Mouse (Mus musculus) embryonic facial prominence, embryonic 13.5 days (tissue): ENCODE measurements around the gene Msx2. TPM values are rescaled to one million over a fixed set of nuclear protein-coding genes. Genes with fewer than 3 reads are reported as not detected.

Source experiments
- ATAC-seq: fragments of 200-750 bp; cut with Nextera tagmentation; 2 replicates; pipeline ENCODE4 v1.8.0; 2017; ENCODE audit warnings: low read depth; ENCODE audit not compliant: insufficient number of reproducible peaks, insufficient read depth, low FRiP score, low TSS enrichment
- H3K27ac ChIP-seq: fragments of 300-500 bp; sonication (generic); 2 replicates; pipeline ENCODE4 v1.5.1; 2015; ENCODE audit warnings: moderate library complexity, mild to moderate bottlenecking, inconsistent platforms
- H3K27me3 ChIP-seq: fragments of 300-500 bp; sonication (generic); 2 replicates; pipeline ENCODE4 v1.6.1; 2015; ENCODE audit warnings: mild to moderate bottlenecking, inconsistent platforms
- H3K36me3 ChIP-seq: fragments of 300-500 bp; sonication (generic); 2 replicates; pipeline ENCODE4 v1.6.1; 2015; ENCODE audit warnings: mild to moderate bottlenecking, inconsistent platforms
- H3K4me1 ChIP-seq: fragments of 300-500 bp; sonication (generic); 2 replicates; pipeline ENCODE4 v1.6.1; 2015; ENCODE audit warnings: inconsistent platforms
- H3K4me2 ChIP-seq: fragments of 300-500 bp; sonication (generic); 2 replicates; pipeline ENCODE4 v1.6.1; 2015; ENCODE audit warnings: moderate library complexity, mild to moderate bottlenecking, inconsistent platforms
- H3K4me3 ChIP-seq: fragments of 300-500 bp; sonication (generic); 2 replicates; pipeline ENCODE4 v1.5.1; 2015; ENCODE audit warnings: mild to moderate bottlenecking, inconsistent platforms
- H3K9ac ChIP-seq: fragments of 300-500 bp; sonication (generic); 2 replicates; pipeline ENCODE4 v1.6.1; 2015; ENCODE audit warnings: mild to moderate bottlenecking, inconsistent platforms
- H3K9me3 ChIP-seq: fragments of 300-500 bp; sonication (generic); 2 replicates; pipeline ENCODE4 v1.6.1; 2016; ENCODE audit warnings: inconsistent platforms
- WGBS: fragments of 180-500 bp; shearing (Covaris S2); methylation state at CpG from one replicate; pipeline ENCODE4 v1.1.7; 2015; ENCODE audit warnings: mixed read lengths; 5-methylcytosine and 5-hydroxymethylcytosine counted together
- polyA plus RNA-seq: library from polyadenylated mRNA; unstranded; fragments of >200 nt; fragmentation: Nextera tagmentation; extraction: Ambion mirVana; gene quantifications from 2 replicates; pipeline ENCODE4 v1.2.1, GENCODE M21; 2015

Msx2 gene
- polyA plus RNA-seq = 31.7 and 41.1 TPM in 2 replicates

GRCm38 (mm10) chr13:53472614-53473124, at the start of gene Msx2:
TSS of gene Msx2 (minus strand) at chr13:53473074.
- H3K27ac ChIP-seq = peak within 1 kb of the TSS; percentile 88
- H3K4me1 ChIP-seq = peaks cover 50% of the 10 kb centered on the region
- H3K4me2 ChIP-seq = peak within 1 kb of the TSS; percentile 86
- peak within 1 kb of the TSS; percentile 93 for H3K9ac ChIP-seq
- H3K4me3 ChIP-seq = peak within 1 kb of the TSS; percentile 72
- H3K36me3 ChIP-seq = no peaks in the 10 kb centered on the region
- H3K27me3 ChIP-seq = peaks cover 75% of the 10 kb centered on the region
- whole genome bisulfite sequencing = under 1% methylated on average over 38 of the region's 38 CpGs
- H3K9me3 ChIP-seq = no peaks in the 10 kb centered on the region
- ATAC-seq = peak; percentile 83

- peaks cover under 1% of the 10 kb centered on the region; the same call in 1 of the 2 replicates for H3K9me3 ChIP-seq
- H3K27ac ChIP-seq = no peak overlapping the region
- no peaks in the 10 kb centered on the region for H3K36me3 ChIP-seq
- 0 out of 2 replicates have a peak, but pooled peaks cover 3% of the 10 kb centered on the region for H3K27me3 ChIP-seq
- no peak overlapping the region for H3K9ac ChIP-seq
- no peak overlapping the region for H3K4me3 ChIP-seq
- no peak overlapping the region for H3K4me2 ChIP-seq
- WGBS = 50% methylated on average over 3 of the region's 3 CpGs
- no peak for ATAC-seq
- H3K4me1 ChIP-seq = peaks cover 29% of the 10 kb centered on the region
Measured at GRCm38 (mm10) chr13:53521468-53521867, 48.6 kb upstream of the Msx2 start.

GRCm38 (mm10) chr13:53520343-53520937, 47.6 kb upstream of the Msx2 start:
- no peak overlapping the region for H3K27ac ChIP-seq
- 17% methylated on average over 12 of the region's 12 CpGs for WGBS
- no peak overlapping the region for H3K9ac ChIP-seq
- 0 out of 2 replicates have a peak, but pooled peaks cover 3% of the 10 kb centered on the region for H3K27me3 ChIP-seq
- ATAC-seq = no peak
- H3K4me2 ChIP-seq = peak overlapping the region; percentile 19
- no peak overlapping the region for H3K4me3 ChIP-seq
- peaks cover 9% of the 10 kb centered on the region for H3K9me3 ChIP-seq
- no peaks in the 10 kb centered on the region for H3K36me3 ChIP-seq
- peaks cover 29% of the 10 kb centered on the region for H3K4me1 ChIP-seq

GRCm38 (mm10) chr13:53519727-53520126, 46.9 kb upstream of the Msx2 start:
- WGBS = 46% methylated on average over 8 of the region's 8 CpGs

GRCm38 (mm10) chr13:53518306-53518705, 45.4 kb upstream of the Msx2 start:
- peaks cover 23% of the 10 kb centered on the region for H3K4me1 ChIP-seq
- no peak overlapping the region for H3K4me2 ChIP-seq
- H3K4me3 ChIP-seq = no peak overlapping the region
- H3K27ac ChIP-seq = no peak overlapping the region
- no peaks in the 10 kb centered on the region for H3K36me3 ChIP-seq
- H3K27me3 ChIP-seq = 0 out of 2 replicates have a peak, but pooled peaks cover 3% of the 10 kb centered on the region
- 61% methylated on average over 4 of the region's 4 CpGs for WGBS
- H3K9ac ChIP-seq = no peak overlapping the region
- no peak for ATAC-seq
- H3K9me3 ChIP-seq = peaks cover 10% of the 10 kb centered on the region

More at GRCm38 (mm10) chr13:53519727-53520126, 46.9 kb upstream of the Msx2 start:
- Histone ChIP-seq H3K9ac (no peak overlapping the region), H3K36me3 (no peaks in the 10 kb centered on the region), H3K27me3 (0 out of 2 replicates have a peak, but pooled peaks cover 3% of the 10 kb centered on the region), H3K4me2 (no peak overlapping the region), H3K9me3 (peaks cover 10% of the 10 kb centered on the region), H3K27ac (no peak overlapping the region), H3K4me3 (no peak overlapping the region), H3K4me1 (peaks cover 26% of the 10 kb centered on the region)
- no peak for ATAC-seq

GRCm38 (mm10) chr13:53514574-53514973, 41.7 kb upstream of the Msx2 start:
- no peak overlapping the region for H3K4me2 ChIP-seq
- peaks cover 10% of the 10 kb centered on the region for H3K9me3 ChIP-seq
- ATAC-seq = no peak
- no peaks in the 10 kb centered on the region for H3K36me3 ChIP-seq
- H3K27me3 ChIP-seq = no peaks in the 10 kb centered on the region
- no peak overlapping the region for H3K9ac ChIP-seq
- no peak overlapping the region for H3K4me3 ChIP-seq
- peaks cover under 1% of the 10 kb centered on the region for H3K4me1 ChIP-seq
- no peak overlapping the region for H3K27ac ChIP-seq

GRCm38 (mm10) chr13:53511366-53511765, 38.5 kb upstream of the Msx2 start:
- WGBS = 66% methylated on average over 2 of the region's 2 CpGs
- Histone ChIP-seq H3K9ac (no peak overlapping the region), H3K9me3 (peaks cover 9% of the 10 kb centered on the region)

GRCm38 (mm10) chr13:53502406-53502805, 29.5 kb upstream of the Msx2 start:
- Histone ChIP-seq H3K27me3 (peaks cover 4% of the 10 kb centered on the region; the same call in 1 of the 2 replicates), H3K4me3 (no peak overlapping the region), H3K9ac (no peak overlapping the region), H3K9me3 (no peaks in the 10 kb centered on the region), H3K27ac (no peak overlapping the region), H3K36me3 (no peaks in the 10 kb centered on the region), H3K4me2 (no peak overlapping the region), H3K4me1 (0 out of 2 replicates have a peak, but pooled peaks cover 6% of the 10 kb centered on the region)
- ATAC-seq = no peak
- 37% methylated on average over 6 of the region's 6 CpGs for WGBS

More at GRCm38 (mm10) chr13:53511366-53511765, 38.5 kb upstream of the Msx2 start:
- no peaks in the 10 kb centered on the region for H3K27me3 ChIP-seq
- H3K4me3 ChIP-seq = no peak overlapping the region
- H3K4me1 ChIP-seq = no peaks in the 10 kb centered on the region
- no peak overlapping the region for H3K4me2 ChIP-seq
- ATAC-seq = no peak
- H3K36me3 ChIP-seq = no peaks in the 10 kb centered on the region
- H3K27ac ChIP-seq = no peak overlapping the region

GRCm38 (mm10) chr13:53501561-53502253, 28.8 kb upstream of the Msx2 start:
- Histone ChIP-seq H3K36me3 (no peaks in the 10 kb centered on the region), H3K4me3 (no peak overlapping the region), H3K4me2 (no peak overlapping the region), H3K9ac (no peak overlapping the region), H3K4me1 (0 out of 2 replicates have a peak, but pooled peaks cover 6% of the 10 kb centered on the region), H3K27me3 (peaks cover 4% of the 10 kb centered on the region; the same call in 1 of the 2 replicates), H3K27ac (no peak overlapping the region), H3K9me3 (no peaks in the 10 kb centered on the region)
- no peak for ATAC-seq
- WGBS = 27% methylated on average over 10 of the region's 10 CpGs

GRCm38 (mm10) chr13:53501057-53501456, 28.2 kb upstream of the Msx2 start:
- H3K27me3 ChIP-seq = peaks cover 4% of the 10 kb centered on the region; the same call in 1 of the 2 replicates

GRCm38 (mm10) chr13:53486512-53486911, 13.6 kb upstream of the Msx2 start:
- H3K4me1 ChIP-seq = peaks cover 24% of the 10 kb centered on the region
- no peaks in the 10 kb centered on the region for H3K36me3 ChIP-seq
- WGBS = 68% methylated on average over 4 of the region's 4 CpGs
- no peaks in the 10 kb centered on the region for H3K27me3 ChIP-seq
- H3K9ac ChIP-seq = no peak overlapping the region
- H3K9me3 ChIP-seq = no peaks in the 10 kb centered on the region; the same call in 1 of the 2 replicates
- peak overlapping the region; percentile 31; the same call in 1 of the 2 replicates for H3K4me2 ChIP-seq
- no peak overlapping the region for H3K4me3 ChIP-seq
- ATAC-seq = no peak
- H3K27ac ChIP-seq = 0 out of 2 replicates have a peak overlapping the region, but pooled peaks have one; percentile 52

More at GRCm38 (mm10) chr13:53501057-53501456, 28.2 kb upstream of the Msx2 start:
- no peak for ATAC-seq
- WGBS = 58% methylated on average over 3 of the region's 3 CpGs
- H3K27ac ChIP-seq = no peak overlapping the region
- H3K4me3 ChIP-seq = no peak overlapping the region
- no peak overlapping the region for H3K9ac ChIP-seq
- H3K9me3 ChIP-seq = no peaks in the 10 kb centered on the region
- no peaks in the 10 kb centered on the region for H3K36me3 ChIP-seq
- no peak overlapping the region for H3K4me2 ChIP-seq
- H3K4me1 ChIP-seq = 0 out of 2 replicates have a peak, but pooled peaks cover 6% of the 10 kb centered on the region
